Mouse (Mus musculus) bone marrow, adult 2 months (tissue): Measurements from ENCODE around the gene Arhgap22. TPM values are rescaled to one million over a fixed set of nuclear protein-coding genes. Genes with fewer than 3 reads are reported as not detected.
A peak's percentile ranks its signal among the peaks of the same experiment; 100 is the strongest.

Experiments used
- H3K27ac ChIP-seq: fragments of 200-500 bp; 2 replicates; pipeline ENCODE4 v1.5.1; 2012; ENCODE audit warnings: low read depth, mild to moderate bottlenecking, control low read depth, inconsistent platforms, low read length; ENCODE audit not compliant: control insufficient read depth, poor library complexity, insufficient read depth
- H3K4me1 ChIP-seq: fragments of 200-500 bp; 2 replicates; pipeline ENCODE4 v1.6.1; 2011; ENCODE audit warnings: low read length; ENCODE audit not compliant: control insufficient read depth, insufficient read depth
- H3K4me3 ChIP-seq: fragments of 200-500 bp; replicated peaks from 2 replicates; pipeline ENCODE3; 2011; ENCODE audit warnings: mild to moderate bottlenecking, low read depth, low read length, control low read depth; ENCODE audit not compliant: control insufficient read depth
- CTCF ChIP-seq: fragments of 200-500 bp; IDR thresholded peaks from 2 replicates; pipeline ENCODE4 v1.5.1; 2011; ENCODE audit warnings: low read length, control low read depth; ENCODE audit not compliant: control insufficient read depth, insufficient read depth
- POLR2A ChIP-seq: fragments of 200-500 bp; IDR thresholded peaks from 2 replicates; pipeline ENCODE4 v1.6.1; 2011; ENCODE audit warnings: low read depth, mild to moderate bottlenecking, control low read depth, low read length, borderline replicate concordance; ENCODE audit not compliant: control insufficient read depth
- WGBS: fragments of 180-500 bp; shearing (Covaris S2); methylation state at CpG from one replicate; pipeline ENCODE4 v1.1.7; 2018; 5-methylcytosine and 5-hydroxymethylcytosine counted together
- polyA plus RNA-seq: library from polyadenylated mRNA; stranded (reverse); fragments of >200 nt; gene quantifications from 2 replicates; pipeline ENCODE4 v1.2.4, GENCODE M21; 2011; ENCODE audit warnings: low replicate concordance; ENCODE audit not compliant: missing spikeins, insufficient read depth, insufficient read length

The Arhgap22 gene
- polyA plus RNA-seq, 1 experiment: 1.3 TPM

GRCm38 (mm10) chr14:33246476-33246875 lies 32.6 kb downstream of the Arhgap22 start:
- Histone ChIP-seq H3K27ac (no peak overlapping the region), H3K4me3 (no peak overlapping the region), H3K4me1 (peaks cover 2% of the 10 kb centered on the region)
- TF ChIP-seq CTCF: peak; percentile 36; the same call in 1 of the 2 replicates
- TF ChIP-seq POLR2A: no peak
- 81% methylated on average over 8 of the region's 8 CpGs for WGBS

DNA sequence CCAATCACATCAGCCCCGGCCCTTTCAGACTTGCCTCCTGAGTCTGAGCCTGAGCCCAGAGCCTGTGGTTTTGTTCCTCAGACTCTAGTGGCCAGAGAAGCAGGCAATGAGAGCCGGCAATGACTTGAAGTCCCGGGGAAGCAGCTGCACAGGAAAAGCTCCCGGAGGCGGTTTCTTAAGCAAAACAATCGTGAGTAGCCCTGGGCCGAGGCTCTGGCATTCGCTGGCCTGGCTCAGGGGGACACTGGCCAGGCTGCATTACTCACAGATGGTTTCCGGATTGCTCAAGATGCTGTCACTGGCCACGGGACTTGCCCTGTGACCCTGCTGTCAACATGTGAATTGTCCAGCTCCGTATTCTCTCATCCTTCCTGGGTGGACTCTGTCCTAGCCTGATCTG lies 33.8 kb downstream of the Arhgap22 start:
- H3K4me3 ChIP-seq: no peak overlapping the region
- WGBS: 4% methylated on average over 11 of the region's 11 CpGs

GRCm38 (mm10) chr14:33248741-33249140 lies 34.9 kb downstream of the Arhgap22 start:
- TF ChIP-seq CTCF: no peak
- no peak for TF ChIP-seq POLR2A
- Histone ChIP-seq H3K27ac (no peak overlapping the region), H3K4me3 (no peak overlapping the region), H3K4me1 (peaks cover 2% of the 10 kb centered on the region)
- 75% methylated on average over 5 of the region's 5 CpGs for WGBS

More for the DNA sequence above, 33.8 kb downstream of the Arhgap22 start:
- TF ChIP-seq CTCF: no peak
- TF ChIP-seq POLR2A: no peak
- no peak overlapping the region for H3K27ac ChIP-seq
- peaks cover 2% of the 10 kb centered on the region for H3K4me1 ChIP-seq

DNA sequence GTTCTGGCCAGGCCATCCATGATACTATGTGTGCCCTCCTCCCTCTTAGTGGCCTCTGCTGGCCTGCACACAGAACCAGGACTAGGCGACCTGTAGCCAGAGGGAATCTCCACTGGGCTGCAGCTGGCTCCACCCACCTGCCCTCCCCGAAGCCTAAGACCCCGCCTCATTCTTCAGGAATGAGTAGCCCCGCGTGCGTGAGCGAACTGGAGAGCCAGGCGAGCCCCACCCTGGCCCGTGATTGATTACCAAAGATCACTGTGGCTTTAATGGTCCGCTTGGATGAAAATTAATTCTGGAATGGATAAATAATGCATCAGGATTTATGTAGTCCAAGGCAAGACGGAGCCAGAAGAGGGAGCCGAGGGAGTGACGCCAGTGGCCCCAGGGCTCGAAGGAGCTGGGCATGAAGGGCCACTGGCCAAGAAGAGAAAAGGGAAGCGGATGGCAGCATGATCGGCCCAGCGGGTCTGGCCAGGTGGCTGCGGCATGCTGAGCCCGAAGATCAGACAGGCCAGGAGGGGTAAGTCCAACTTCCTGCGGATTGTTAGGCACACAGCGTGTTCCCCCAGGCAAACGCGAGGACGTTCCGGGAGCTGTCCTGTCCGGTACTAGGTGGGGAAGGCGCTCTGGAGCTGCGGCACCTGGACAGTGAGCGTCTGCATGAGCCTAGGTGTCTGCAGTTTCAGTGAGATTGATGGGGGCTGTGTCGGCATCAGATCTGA lies 36.6 kb downstream of the Arhgap22 start:
- Histone ChIP-seq H3K4me3 (no peak overlapping the region), H3K4me1 (peaks cover 2% of the 10 kb centered on the region), H3K27ac (no peak overlapping the region)
- TF ChIP-seq CTCF (no peak), POLR2A (no peak)
- 21% methylated on average over 30 of the region's 30 CpGs for WGBS

DNA sequence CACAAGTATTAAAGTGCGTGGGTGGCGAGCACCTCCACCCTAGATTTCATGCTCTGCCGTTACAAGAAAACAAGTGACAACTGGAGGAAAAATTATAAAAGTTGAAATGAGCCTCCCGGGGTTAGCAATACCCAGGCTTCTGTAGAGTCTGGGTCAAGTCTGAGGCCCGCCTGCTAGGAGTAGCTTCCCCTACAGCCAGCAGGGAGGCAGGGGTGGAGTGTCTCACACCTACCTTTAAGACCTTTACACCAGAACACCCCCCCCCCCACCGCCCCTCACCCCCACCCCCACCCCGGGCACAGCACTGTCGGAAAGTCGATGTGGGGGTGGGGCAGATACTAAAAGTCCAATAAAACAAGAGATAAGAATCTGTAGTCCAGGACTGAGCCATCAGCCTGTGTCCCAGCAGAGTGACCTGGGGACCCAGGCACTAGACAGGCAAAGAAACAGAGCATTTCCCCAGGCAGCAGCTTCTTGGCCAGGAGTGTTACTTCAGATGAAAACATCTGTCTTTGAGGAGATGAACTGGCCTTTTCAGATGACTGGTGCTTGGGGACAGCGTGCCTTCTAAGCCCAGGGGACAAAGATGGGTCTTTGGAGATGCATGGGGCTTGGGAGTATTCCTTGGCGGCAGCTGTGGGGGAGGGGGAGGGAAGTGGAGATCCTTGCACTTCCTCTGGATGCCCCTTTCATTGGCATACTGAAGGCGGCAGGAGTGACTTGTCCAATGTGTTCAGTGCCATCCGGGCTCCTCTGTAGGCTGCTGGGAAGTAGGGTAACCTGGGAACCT lies 37.3 kb downstream of the Arhgap22 start:
- H3K27ac ChIP-seq: no peak overlapping the region
- 13% methylated on average over 13 of the region's 13 CpGs for WGBS
- TF ChIP-seq CTCF: no peak
- TF ChIP-seq POLR2A: no peak
- no peak overlapping the region for H3K4me3 ChIP-seq
- peaks cover 2% of the 10 kb centered on the region for H3K4me1 ChIP-seq

- no peak overlapping the region for H3K27ac ChIP-seq
- no peaks in the 10 kb centered on the region for H3K4me1 ChIP-seq
- TF ChIP-seq POLR2A: no peak
- TF ChIP-seq CTCF: no peak
- WGBS: 85% methylated on average over 5 of the region's 5 CpGs
- no peak overlapping the region for H3K4me3 ChIP-seq
Measured at GRCm38 (mm10) chr14:33258256-33258655, 44.4 kb downstream of the Arhgap22 start.

DNA sequence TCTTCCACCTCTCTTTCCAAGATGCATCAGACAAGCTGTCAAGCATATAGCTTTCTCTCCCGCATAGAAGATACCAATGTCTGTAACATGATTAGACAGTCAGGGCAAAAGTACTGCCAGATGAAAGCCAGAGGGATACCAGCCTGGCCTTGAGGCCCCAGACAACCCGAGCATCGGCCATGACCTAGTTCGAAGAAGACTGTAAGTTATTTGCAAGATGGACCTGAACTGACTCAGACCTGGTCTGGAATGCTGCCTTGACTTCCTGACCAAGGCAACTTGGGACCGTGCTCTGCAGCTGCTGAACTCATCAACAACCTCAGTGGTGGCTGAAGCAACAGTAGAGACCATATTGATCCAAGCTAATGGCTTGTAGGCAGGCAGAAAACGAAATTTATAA lies 46.3 kb downstream of the Arhgap22 start:
- TF ChIP-seq CTCF (no peak), POLR2A (no peak)
- H3K27ac ChIP-seq: no peak overlapping the region
- H3K4me1 ChIP-seq: no peaks in the 10 kb centered on the region
- no peak overlapping the region for H3K4me3 ChIP-seq
- WGBS: 76% methylated on average over 6 of the region's 6 CpGs

DNA sequence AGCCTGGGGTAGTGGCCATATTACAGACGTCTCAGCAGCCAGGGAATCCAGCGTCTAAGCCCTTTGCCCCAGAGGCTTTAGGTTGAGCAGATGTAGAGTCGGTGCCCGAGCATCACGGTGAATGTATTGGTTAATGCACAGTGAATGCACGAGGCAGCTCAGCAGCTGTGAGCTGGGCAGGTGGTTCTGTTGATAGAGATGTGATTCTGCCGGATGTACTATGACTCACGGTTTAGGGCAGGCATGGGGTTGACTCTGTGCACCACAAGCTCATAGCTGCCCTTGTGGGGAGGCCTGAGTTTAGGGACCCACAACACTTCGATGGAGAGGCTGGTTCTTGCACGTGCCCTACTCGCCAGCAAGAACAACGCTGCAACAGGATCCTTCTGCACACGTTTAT lies 51.0 kb downstream of the Arhgap22 start:
- WGBS: 84% methylated on average over 13 of the region's 13 CpGs
- no peak overlapping the region for H3K27ac ChIP-seq

GRCm38 (mm10) chr14:33276240-33276639 lies 62.4 kb downstream of the Arhgap22 start:
- Histone ChIP-seq H3K4me1 (no peaks in the 10 kb centered on the region), H3K27ac (no peak overlapping the region), H3K4me3 (no peak overlapping the region)
- TF ChIP-seq POLR2A (no peak), CTCF (no peak)
- WGBS: 7% methylated on average over 2 of the region's 2 CpGs

More for the DNA sequence above, 51.0 kb downstream of the Arhgap22 start:
- Histone ChIP-seq H3K4me1 (no peaks in the 10 kb centered on the region), H3K4me3 (no peak overlapping the region)
- no peak for TF ChIP-seq CTCF
- TF ChIP-seq POLR2A: no peak
